Mouse (Mus musculus) hindbrain, embryonic 16.5 days (tissue): ENCODE data around the gene Ranbp1. TPM values are rescaled to one million over a fixed set of nuclear protein-coding genes. Genes with fewer than 3 reads are reported as not detected.

Experiments used
- ATAC-seq: fragments of 200-750 bp; cut with Nextera tagmentation; 2 replicates; pipeline ENCODE4 v1.8.0; 2017; ENCODE audit warnings: moderate TSS enrichment, moderate library complexity
- H3K27ac ChIP-seq: fragments of 300-500 bp; sonication (generic); 2 replicates; pipeline ENCODE4 v1.5.1; 2014; ENCODE audit warnings: low read depth, mild to moderate bottlenecking, control low read depth, low read length, moderate library complexity
- H3K27me3 ChIP-seq: fragments of 300-500 bp; sonication (generic); replicated peaks from 2 replicates; pipeline ENCODE4 v1.6.1; 2014; ENCODE audit warnings: low read length; ENCODE audit not compliant: control insufficient read depth, insufficient read depth
- H3K36me3 ChIP-seq: fragments of 300-500 bp; sonication (generic); 2 replicates; pipeline ENCODE4 v1.6.1; 2014; ENCODE audit warnings: mild to moderate bottlenecking, low read length, moderate library complexity, mixed read lengths; ENCODE audit not compliant: control insufficient read depth, insufficient read depth
- H3K4me1 ChIP-seq: fragments of 300-500 bp; sonication (generic); 2 replicates; pipeline ENCODE4 v1.6.1; 2014; ENCODE audit warnings: low read depth, low read length; ENCODE audit not compliant: control insufficient read depth, insufficient read depth
- H3K4me2 ChIP-seq: fragments of 300-500 bp; sonication (generic); 2 replicates; pipeline ENCODE4 v1.6.1; 2014; ENCODE audit warnings: mild to moderate bottlenecking, low read length, control low read depth, moderate library complexity
- H3K4me3 ChIP-seq: fragments of 300-500 bp; sonication (generic); 2 replicates; pipeline ENCODE4 v1.5.1; 2014; ENCODE audit warnings: mild to moderate bottlenecking, low read length, control low read depth, moderate library complexity
- H3K9ac ChIP-seq: fragments of 300-500 bp; sonication (generic); 2 replicates; pipeline ENCODE4 v1.6.1; 2014; ENCODE audit warnings: low read depth, mild to moderate bottlenecking, control low read depth, low read length, moderate library complexity
- H3K9me3 ChIP-seq: fragments of 300-500 bp; sonication (generic); 2 replicates; pipeline ENCODE4 v1.6.1; 2014; ENCODE audit warnings: mild to moderate bottlenecking, low read length, moderate library complexity; ENCODE audit not compliant: control insufficient read depth
- WGBS: fragments of 180-500 bp; shearing (Covaris S2); extraction: QIAGEN DNeasy Blood & Tissue Kit; methylation state at CpG from one replicate; pipeline ENCODE4 v1.1.7; 2014; 5-methylcytosine and 5-hydroxymethylcytosine counted together
- polyA plus RNA-seq: library from polyadenylated mRNA; unstranded; fragments of >200 nt; fragmentation: Nextera tagmentation; extraction: Ambion mirVana; gene quantifications from 2 replicates; pipeline ENCODE4 v1.2.1, GENCODE M21; 2015

Ranbp1 gene
- polyA plus RNA-seq, 1 experiment from 2014 or later: 362 TPM

DNA sequence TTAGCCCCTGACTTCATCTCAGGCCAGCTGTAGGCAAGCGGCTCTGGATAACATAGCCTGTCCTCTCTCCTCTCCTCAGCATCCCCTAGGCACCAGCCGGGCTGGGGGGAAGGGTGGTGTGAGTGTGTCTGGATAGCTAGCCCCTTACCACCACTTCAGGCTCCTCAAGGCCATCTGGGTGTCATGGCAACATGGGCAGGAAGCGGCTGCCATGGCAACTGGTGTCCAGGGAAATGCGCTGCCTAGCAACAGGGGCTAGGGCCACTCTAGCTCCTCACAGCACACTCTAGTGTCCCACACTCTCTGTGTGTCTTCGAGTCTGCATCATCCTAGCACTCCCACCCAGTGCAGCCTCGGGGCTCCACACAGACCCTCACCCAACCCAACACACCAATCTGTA is 34.8 kb downstream of the Ranbp1 start:
- Histone ChIP-seq H3K36me3 (no peaks in the 10 kb centered on the region), H3K9ac (0 out of 2 replicates have a peak overlapping the region, but pooled peaks have one; percentile 4), H3K9me3 (no peaks in the 10 kb centered on the region), H3K27ac (peak overlapping the region; percentile 76), H3K4me3 (peak overlapping the region; percentile 29), H3K4me2 (peak overlapping the region; percentile 55), H3K27me3 (no peaks in the 10 kb centered on the region), H3K4me1 (peaks cover 36% of the 10 kb centered on the region)
- WGBS: 9% methylated on average over 6 of the region's 6 CpGs
- peak; percentile 90 for ATAC-seq

DNA sequence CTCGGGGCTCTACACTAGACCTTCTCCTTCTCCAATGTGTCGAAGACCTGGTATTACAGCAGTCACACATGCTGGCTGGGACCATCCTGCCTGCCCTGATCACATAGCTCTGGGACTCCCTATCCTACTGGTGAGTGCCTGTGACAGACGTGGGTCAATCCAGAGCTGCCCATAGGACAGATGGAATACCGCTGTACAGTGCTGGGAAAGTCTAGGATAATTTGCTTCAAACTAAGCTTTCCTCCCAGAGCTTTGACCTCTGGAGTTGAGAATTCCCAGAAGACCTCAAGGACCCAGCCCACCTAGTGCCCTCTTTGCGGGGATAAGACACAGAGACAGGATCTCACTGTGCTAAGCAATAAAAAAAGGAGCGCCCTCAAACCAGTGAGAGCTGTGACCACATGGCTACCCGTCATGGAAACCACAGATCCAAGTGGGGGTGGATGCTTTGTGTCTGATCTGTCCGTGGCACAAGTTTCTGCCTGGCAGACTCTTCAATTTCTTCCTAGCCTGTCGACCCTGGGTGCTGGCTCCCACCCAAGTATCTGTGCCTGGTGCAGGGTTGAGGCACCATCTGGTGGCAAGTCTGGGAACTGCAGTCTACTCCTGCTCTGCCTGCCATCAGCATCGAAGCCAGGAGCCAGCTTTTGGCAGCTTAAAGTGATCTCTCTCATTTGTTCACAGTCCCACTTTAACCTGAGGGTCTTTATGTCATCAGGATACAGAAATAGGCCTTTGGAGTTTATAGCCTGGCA is 36.9 kb downstream of the Ranbp1 start:
- H3K4me1 ChIP-seq: peaks cover 36% of the 10 kb centered on the region
- H3K36me3 ChIP-seq: no peaks in the 10 kb centered on the region
- no peaks in the 10 kb centered on the region for H3K27me3 ChIP-seq
- H3K27ac ChIP-seq: no peak overlapping the region
- ATAC-seq: peak; percentile 18; the same call in 1 of the 2 replicates
- no peaks in the 10 kb centered on the region for H3K9me3 ChIP-seq
- 41% methylated on average over 10 of the region's 10 CpGs for WGBS
- H3K9ac ChIP-seq: peak overlapping the region; percentile 42; the same call in 1 of the 2 replicates
- no peak overlapping the region; the same call in 1 of the 2 replicates for H3K4me2 ChIP-seq
- no peak overlapping the region for H3K4me3 ChIP-seq

DNA sequence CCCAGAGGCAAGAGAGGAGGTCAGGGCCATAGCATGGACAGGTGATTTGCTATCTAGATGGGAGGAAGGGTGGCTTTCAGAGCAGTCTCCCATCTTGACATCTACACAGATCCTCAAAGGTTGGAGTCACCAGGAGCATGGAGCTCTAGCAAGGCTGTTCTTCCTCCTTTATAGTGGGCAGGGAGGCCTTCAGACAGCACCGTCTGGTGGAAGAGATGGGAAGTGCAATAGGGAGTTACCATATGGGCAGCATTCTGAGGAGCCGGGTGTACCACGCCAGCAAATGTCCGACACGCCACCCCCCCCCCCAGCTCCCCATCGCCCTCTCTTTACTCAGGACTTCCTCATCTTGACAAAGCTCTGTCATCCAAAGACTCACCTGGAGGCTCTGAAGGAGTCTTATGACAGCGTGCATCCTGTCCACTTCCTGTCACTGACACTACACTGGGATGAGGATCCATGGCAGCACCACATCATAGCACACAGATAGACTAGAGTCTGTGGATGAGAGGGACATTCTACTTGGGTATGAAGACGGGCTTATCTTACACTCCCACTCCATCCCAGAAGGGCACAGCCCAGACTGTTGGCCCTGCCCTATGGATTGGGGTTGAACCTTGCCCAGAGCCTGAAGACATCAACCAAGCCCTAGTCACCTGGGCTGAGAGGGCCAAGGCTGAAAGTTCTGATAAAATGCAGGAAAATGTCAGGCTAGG is 37.7 kb downstream of the Ranbp1 start:
- Histone ChIP-seq H3K36me3 (no peaks in the 10 kb centered on the region), H3K27ac (no peak overlapping the region), H3K9ac (no peak overlapping the region), H3K4me1 (peaks cover 36% of the 10 kb centered on the region), H3K27me3 (no peaks in the 10 kb centered on the region), H3K4me3 (no peak overlapping the region), H3K9me3 (no peaks in the 10 kb centered on the region), H3K4me2 (no peak overlapping the region)
- ATAC-seq: no peak
- 23% methylated on average over 8 of the region's 8 CpGs for WGBS

DNA sequence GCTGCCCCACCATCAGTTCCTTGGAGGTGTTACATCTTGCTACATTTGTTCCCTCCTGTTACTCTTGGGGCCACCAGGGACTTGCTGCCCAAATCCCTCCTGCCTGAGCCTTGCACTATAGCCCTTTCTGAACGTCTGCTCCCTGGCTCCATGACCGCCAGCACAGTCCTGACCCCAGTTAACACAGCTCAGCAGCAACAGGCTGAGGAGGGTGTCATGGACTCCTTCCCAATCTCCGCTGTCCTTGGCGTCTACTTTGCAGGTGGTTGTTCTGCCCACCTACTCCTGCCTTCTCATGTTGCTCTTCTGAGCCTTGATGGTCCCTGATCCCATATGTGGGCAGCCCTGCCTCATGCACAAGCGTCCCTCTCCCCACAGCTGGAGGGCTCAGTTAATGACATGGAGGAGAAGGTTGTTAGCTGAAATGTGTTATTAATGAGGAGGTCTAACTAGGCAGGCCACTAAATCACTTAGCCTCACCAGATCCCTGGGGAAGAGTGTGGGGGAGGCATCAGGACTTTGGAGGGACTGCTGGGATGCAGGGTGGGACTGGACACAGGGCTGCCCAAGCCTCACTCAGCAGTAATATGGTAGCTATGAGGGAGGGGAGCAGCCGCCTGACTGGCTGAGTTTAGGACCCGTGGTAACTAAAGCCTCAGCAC is 45.0 kb downstream of the Ranbp1 start:
- Histone ChIP-seq H3K27ac (no peak overlapping the region), H3K9ac (no peak overlapping the region), H3K4me3 (no peak overlapping the region), H3K9me3 (no peaks in the 10 kb centered on the region), H3K36me3 (no peaks in the 10 kb centered on the region), H3K4me1 (peaks cover 10% of the 10 kb centered on the region), H3K27me3 (no peaks in the 10 kb centered on the region), H3K4me2 (no peak overlapping the region)
- 66% methylated on average over 7 of the region's 7 CpGs for WGBS
- no peak for ATAC-seq

DNA sequence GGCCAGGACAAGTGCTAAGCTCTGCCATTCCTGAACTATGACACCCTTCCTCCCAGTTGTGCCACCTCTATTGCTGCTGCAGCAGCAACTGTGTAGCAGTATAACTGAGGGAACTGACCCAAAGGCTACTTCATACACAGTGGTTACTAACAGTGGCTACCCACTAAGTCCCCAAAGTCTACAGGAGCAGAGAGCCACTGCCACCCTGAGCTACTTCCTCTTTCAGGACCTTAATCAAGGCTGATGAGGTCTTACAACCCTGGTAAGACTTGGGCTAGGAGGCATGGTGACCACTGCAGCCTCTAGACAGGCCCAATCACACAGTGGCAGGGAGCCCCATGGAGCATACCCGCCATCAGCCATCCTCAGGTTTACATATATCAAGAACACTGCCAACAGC is 46.5 kb downstream of the Ranbp1 start:
- WGBS: 100% methylated on average over 1 of the region's 1 CpGs
- H3K4me1 ChIP-seq: peaks cover 10% of the 10 kb centered on the region
- H3K9ac ChIP-seq: no peak overlapping the region
- ATAC-seq: no peak
- no peaks in the 10 kb centered on the region for H3K27me3 ChIP-seq
- H3K4me2 ChIP-seq: no peak overlapping the region
- no peak overlapping the region for H3K4me3 ChIP-seq
- H3K9me3 ChIP-seq: no peaks in the 10 kb centered on the region
- H3K27ac ChIP-seq: no peak overlapping the region
- H3K36me3 ChIP-seq: no peaks in the 10 kb centered on the region

DNA sequence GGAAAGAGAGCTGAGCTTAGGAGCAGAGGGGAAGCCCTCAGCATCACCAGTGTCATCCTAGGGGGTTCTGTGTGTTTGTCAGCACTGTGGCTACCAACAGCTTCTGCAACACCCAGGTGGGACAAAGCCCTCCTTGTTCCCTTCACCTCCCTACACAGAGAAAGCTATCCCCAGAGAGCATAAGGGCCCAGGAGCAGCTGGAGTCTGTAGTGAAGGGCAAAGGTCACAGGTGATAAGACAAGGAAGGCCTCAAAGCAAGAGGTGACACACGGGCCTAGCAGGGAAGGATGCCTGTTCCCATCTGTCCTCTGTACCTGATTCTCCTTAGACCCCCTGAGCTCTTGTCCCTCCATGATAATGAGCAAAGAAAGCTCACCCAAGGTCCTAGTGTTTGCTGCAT is 46.9 kb downstream of the Ranbp1 start:
- Histone ChIP-seq H3K27ac (no peak overlapping the region), H3K36me3 (no peaks in the 10 kb centered on the region), H3K27me3 (no peaks in the 10 kb centered on the region), H3K9me3 (no peaks in the 10 kb centered on the region), H3K4me1 (peaks cover 10% of the 10 kb centered on the region), H3K4me3 (no peak overlapping the region), H3K9ac (no peak overlapping the region), H3K4me2 (no peak overlapping the region)
- 50% methylated on average over 1 of the region's 1 CpGs for WGBS
- no peak for ATAC-seq

DNA sequence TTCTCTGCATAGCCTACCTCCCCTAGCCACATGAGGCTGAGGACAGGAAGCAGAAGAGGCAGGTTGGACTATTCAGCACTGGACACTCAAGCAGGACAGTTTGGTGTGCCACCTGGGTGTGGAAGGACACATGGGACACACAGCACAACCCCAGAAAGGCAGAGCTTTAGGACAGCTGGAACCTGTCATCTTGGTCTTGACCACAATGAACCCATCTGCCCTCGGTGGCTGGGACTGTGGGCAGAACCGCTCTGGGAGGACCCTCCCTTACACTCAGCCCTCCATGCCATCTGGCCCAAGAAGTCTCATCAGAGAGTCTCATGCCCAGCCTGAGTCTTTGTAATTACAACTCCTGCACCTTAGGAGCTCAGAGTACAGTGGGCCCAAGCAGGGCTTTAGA is 48.5 kb downstream of the Ranbp1 start:
- H3K27ac ChIP-seq: no peak overlapping the region
- ATAC-seq: no peak
- H3K4me3 ChIP-seq: no peak overlapping the region
- no peaks in the 10 kb centered on the region for H3K36me3 ChIP-seq
- H3K4me1 ChIP-seq: peaks cover 11% of the 10 kb centered on the region
- H3K9me3 ChIP-seq: no peaks in the 10 kb centered on the region
- no peak overlapping the region for H3K9ac ChIP-seq
- H3K4me2 ChIP-seq: no peak overlapping the region
- no peaks in the 10 kb centered on the region for H3K27me3 ChIP-seq
- 73% methylated on average over 2 of the region's 2 CpGs for WGBS

DNA sequence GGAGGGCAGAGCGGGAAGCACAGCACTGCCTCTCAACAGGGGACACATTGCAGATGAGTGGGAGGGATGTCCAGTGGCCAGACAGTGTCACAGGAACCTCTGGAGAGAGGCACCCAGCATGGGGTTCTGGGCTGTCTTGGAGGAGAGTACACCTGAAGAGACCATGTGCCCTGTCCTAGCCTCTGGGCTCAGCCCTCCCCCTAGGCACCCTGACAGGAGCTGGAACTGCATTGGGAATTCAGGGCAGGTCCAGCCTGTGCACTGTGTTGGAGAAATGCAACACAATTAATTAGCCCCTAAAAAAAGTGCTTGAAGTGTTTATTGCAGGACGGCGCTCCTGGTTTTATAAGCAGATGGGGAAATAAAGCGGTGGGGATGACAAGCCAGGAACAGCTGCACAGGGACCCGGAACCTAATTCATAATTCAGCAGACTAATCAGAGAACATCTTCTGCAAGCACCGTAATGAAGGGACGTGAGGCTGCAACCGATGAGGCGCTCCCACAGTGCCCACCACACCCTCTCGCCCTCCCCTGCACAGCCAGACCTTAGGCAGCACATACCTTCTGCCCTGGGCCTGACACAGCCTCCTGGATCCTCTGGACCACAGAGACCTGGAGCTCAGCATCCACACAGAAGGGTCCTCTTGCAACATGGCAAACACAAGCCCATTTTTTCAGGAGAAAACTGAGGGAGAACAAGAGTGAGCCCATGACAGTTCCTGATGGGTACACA is 50.0 kb downstream of the Ranbp1 start:
- 0 out of 2 replicates have a peak, but pooled peaks have one; percentile 9 for ATAC-seq
- Histone ChIP-seq H3K27me3 (no peaks in the 10 kb centered on the region), H3K4me3 (no peak overlapping the region), H3K4me2 (no peak overlapping the region), H3K4me1 (peaks cover 18% of the 10 kb centered on the region), H3K9ac (no peak overlapping the region), H3K27ac (0 out of 2 replicates have a peak overlapping the region, but pooled peaks have one; percentile 4), H3K9me3 (no peaks in the 10 kb centered on the region), H3K36me3 (no peaks in the 10 kb centered on the region)
- WGBS: 41% methylated on average over 10 of the region's 10 CpGs
